Mouse (Mus musculus) CH12.LX (cell line): Measurements from ENCODE around the gene Cfap61.

Experiments used
- CTCF ChIP-seq, 2 experiments: IDR thresholded peaks in 1 of 2; conservative IDR thresholded peaks in 1 of 2; 2 replicates each; pipeline ENCODE4 v1.5.1; 2011 to 2012; ENCODE audit warnings: low read depth in 2 of 2, low read length in 2 of 2, improper control_type of control experiment in 1 of 2, inconsistent platforms in 1 of 2, mild to moderate bottlenecking in 1 of 2, moderate library complexity in 1 of 2
- EP300 ChIP-seq: IDR thresholded peaks from 2 replicates; pipeline ENCODE4 v1.6.1; 2011; ENCODE audit warnings: low read length, improper control_type of control experiment
- JUND ChIP-seq: conservative IDR thresholded peaks from 2 replicates; pipeline ENCODE4 v1.6.1; 2011; ENCODE audit warnings: low read depth, low read length, improper control_type of control experiment
- KAT2A ChIP-seq: IDR thresholded peaks from 2 replicates; pipeline ENCODE4 v1.6.1; 2012; ENCODE audit warnings: low read length, improper control_type of control experiment, inconsistent platforms; ENCODE audit not compliant: insufficient replicate concordance
- POLR2A ChIP-seq: IDR thresholded peaks from 2 replicates; pipeline ENCODE4 v1.6.1; 2011; ENCODE audit warnings: low read depth, mild to moderate bottlenecking, improper control_type of control experiment, low read length
- USF1 ChIP-seq: IDR thresholded peaks from 2 replicates; pipeline ENCODE4 v1.6.1; 2014; ENCODE audit warnings: low read depth, mild to moderate bottlenecking, inconsistent platforms, low read length, improper control_type of control experiment
- USF2 ChIP-seq: conservative IDR thresholded peaks from 2 replicates; pipeline ENCODE4 v1.6.1; 2011; ENCODE audit warnings: low read depth, low read length, improper control_type of control experiment
- ZNF384 ChIP-seq: IDR thresholded peaks from 2 replicates; pipeline ENCODE4 v1.6.1; 2012; ENCODE audit warnings: low read depth, low read length, improper control_type of control experiment, inconsistent platforms

- no peak for TF ChIP-seq KAT2A
- no peak for TF ChIP-seq CTCF (conservative IDR thresholded peaks at IDR 0.05 in 1 of 2, IDR thresholded peaks at IDR 0.05 in 1 of 2; ENCODE audit: low read depth in 2 of 2, low read length in 2 of 2)
- no peak for TF ChIP-seq EP300
- no peak for TF ChIP-seq ZNF384
- no peak for TF ChIP-seq USF1
- no peak for TF ChIP-seq JUND
- TF ChIP-seq POLR2A, result no peak
- TF ChIP-seq USF2, result no peak
Observed at GRCm38 (mm10) chr2:145970751-145971150, 36.2 kb downstream of the Cfap61 start.
